Mouse (Mus musculus) left cerebral cortex, postnatal 4 days (tissue): ENCODE measurements around the gene Tchhl1. TPM values are rescaled to one million over a fixed set of nuclear protein-coding genes. Genes with fewer than 3 reads are reported as not detected.
A peak's percentile ranks its signal among the peaks of the same experiment; 100 is the strongest.
"Not testable (repeated sequence)": the region's sequence is repeated elsewhere in the genome, so short reads cannot be mapped to it uniquely, and the experiment has no call there.

Source experiments
- DNase-seq: peaks from one replicate; pipeline ENCODE4 v3.0.0-alpha.2; 2022
- intact Hi-C: fragments of 180-260 bp; cut with DNase I; formaldehyde crosslinking; loops from one replicate; pipeline ENCODE4 v1.15.1; 2025
- total RNA-seq, 2 experiments: library from RNA; stranded (reverse); gene quantifications; 2 replicates each; pipeline ENCODE4 v1.2.3; 2021

Gene Tchhl1
- not detected for total RNA-seq

GRCm38 (mm10) chr3:93468561-93468960 is at the start of gene Tchhl1:
TSS of gene Tchhl1 (plus strand) at chr3:93468754.
- DNase-seq = no peak
- intact Hi-C loops = no loop called here

DNA sequence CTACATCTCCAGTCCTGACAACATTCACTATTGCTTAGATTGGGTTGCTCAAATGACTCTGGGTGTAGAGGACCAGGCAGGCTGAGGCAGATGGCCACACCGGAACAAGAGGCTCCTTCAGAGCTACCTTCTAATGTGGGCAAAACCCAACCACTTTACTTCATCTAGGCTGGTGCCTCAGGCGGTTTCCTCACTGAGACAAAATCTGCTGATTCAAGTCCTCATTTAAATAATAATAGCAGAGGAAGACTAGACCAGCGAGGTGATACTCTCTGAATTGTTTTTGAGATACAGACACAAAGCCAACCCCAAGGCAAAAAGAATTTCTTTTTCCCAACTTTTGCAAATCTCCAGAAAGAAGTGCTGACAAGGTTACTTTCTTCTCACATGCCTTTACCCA is 36.9 kb upstream of the Tchhl1 start:
- no peak for DNase-seq
- intact Hi-C loops = no loop called here

- intact Hi-C loops = loop anchor here (10.0 kb wide), 1 partner anchor 77 kb away; no protein-coding TSS in a partner anchor
- no peak for DNase-seq
Measured at GRCm38 (mm10) chr3:93442030-93442429, 26.5 kb upstream of the Tchhl1 start, which contains the start of gene Tchh. TSS of gene Tchh (plus strand) at chr3:93442330.

- intact Hi-C loops = loop anchor here (10.0 kb wide), 1 partner anchor 79 kb away; no protein-coding TSS in a partner anchor
- DNase-seq = no peak
Measured at GRCm38 (mm10) chr3:93443501-93444101, 25.0 kb upstream of the Tchhl1 start.

DNA sequence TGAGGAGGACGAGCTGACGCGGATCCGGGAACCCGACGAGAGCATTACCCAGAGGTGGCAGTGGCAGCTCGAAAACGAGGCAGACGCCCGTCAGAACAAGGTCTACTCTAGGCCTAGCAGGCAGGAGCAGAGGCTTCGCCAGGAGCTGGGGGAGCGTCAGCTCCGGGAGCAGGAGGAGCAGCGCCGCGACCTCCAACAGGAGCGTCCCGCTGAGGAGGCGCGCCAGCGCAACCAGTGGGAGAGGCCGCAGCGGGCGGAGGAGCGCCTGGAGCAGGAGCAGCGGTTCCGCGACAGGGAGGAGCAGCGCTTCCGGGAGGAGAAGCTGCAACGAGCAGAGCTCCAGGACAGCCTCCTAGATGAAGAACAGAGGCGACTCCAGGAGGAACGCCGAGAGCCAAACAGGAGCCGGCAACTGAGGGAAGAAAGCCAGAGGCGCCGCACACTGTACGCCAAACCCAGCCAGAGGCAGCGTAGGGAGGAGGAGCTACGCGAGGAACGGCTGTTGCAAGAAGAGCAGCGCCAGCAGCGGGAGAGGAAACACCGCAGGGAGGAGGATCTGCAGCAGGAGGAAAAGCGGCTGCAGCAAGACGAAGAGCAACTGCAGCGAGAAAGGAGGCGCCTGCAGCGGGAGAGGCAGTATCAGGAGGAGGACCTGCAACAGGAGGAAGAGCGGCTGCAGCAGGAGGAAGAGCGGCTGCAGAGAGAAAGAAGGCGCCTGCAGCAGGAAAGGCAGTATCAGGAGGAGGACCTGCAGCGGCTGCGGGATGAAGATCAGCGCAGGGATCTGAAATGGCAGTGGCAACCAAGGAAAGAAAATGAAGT is 24.0 kb upstream of the Tchhl1 start:
- intact Hi-C loops = loop anchor here (10.0 kb wide), 1 partner anchor 80 kb away; no protein-coding TSS in a partner anchor
- peak; percentile 61 for DNase-seq

DNA sequence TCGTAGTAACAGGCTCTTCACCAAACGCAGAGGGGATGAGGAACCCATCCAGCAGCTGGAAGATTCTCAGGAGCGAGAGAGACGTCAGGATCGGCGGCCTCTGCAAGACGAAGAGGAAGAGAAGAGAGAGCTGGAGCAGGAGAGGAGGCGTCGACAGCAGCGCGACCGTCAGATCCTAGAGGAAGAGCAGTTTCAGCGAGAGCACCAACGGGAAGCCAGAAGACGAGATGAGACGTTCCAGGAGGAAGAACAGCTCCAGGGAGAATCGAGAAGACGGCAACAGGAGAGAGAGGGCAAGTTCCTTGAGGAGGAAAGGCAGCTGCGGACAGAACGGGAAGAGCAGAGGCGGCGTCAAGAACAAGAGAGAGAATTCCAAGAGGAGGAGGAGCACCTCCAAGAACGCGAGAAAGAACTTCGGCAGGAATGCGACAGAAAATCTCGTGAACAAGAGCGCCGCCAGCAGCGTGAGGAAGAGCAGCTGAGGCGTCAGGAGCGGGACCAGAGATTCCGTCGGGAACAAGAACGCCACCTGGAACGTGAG is 23.3 kb upstream of the Tchhl1 start:
- intact Hi-C loops = loop anchor here (10.0 kb wide), 1 partner anchor 80 kb away; no protein-coding TSS in a partner anchor
- DNase-seq = no peak

GRCm38 (mm10) chr3:93446128-93446755 is 22.3 kb upstream of the Tchhl1 start:
- DNase-seq = peak; percentile 31
- intact Hi-C loops = loop anchor here (10.0 kb wide), 1 partner anchor 81 kb away; no protein-coding TSS in a partner anchor

GRCm38 (mm10) chr3:93446756-93447137 is 21.8 kb upstream of the Tchhl1 start:
- intact Hi-C loops = loop anchor here (10.0 kb wide), 1 partner anchor 82 kb away; no protein-coding TSS in a partner anchor

GRCm38 (mm10) chr3:93447138-93447841 is 21.3 kb upstream of the Tchhl1 start:
- DNase-seq = peak; percentile 50
- intact Hi-C loops = loop anchor here (10.0 kb wide), 1 partner anchor 82 kb away; no protein-coding TSS in a partner anchor

More at GRCm38 (mm10) chr3:93446756-93447137, 21.8 kb upstream of the Tchhl1 start:
- peak; percentile 8 for DNase-seq

DNA sequence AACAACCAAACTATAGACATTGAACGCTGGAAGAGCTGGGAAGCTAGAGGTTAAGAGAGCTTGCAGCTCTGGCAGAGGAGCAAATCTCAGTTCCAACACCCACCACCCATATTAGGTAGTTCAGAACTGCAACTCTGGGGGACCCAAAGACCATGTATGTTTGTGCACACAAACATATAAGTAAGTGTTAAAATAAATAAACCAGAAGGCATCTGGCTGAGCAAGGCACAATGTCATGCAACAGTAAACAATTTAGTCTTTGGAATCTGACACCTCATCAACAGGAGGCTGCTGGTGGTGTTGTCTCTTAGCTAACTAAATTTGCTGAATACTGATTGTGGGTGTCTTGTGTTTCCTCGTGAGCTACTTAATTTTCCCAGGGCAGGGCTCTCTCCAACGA is 2.0 kb upstream of the Tchhl1 start:
- DNase-seq = no peak
- intact Hi-C loops = no loop called here

DNA sequence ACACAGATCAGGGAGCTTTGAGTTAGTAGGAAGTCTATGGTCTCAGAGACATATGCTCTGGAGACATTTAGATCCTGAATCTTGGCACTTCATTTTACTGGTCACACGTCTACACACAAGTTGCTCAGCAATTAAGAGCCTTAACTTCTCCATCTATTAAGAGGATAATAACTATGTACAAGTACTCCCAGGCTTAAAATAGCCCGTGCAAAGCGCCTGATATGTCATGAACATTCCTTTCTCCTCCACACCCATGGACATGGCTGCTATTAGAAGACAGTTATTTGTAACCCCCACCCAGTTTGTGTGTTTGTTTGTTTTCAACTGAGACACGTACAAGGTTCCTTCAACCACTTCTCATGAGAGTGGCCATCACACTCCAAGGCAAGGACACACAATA is 1.4 kb upstream of the Tchhl1 start:
- no peak for DNase-seq
- intact Hi-C loops = no loop called here

GRCm38 (mm10) chr3:93469629-93470028 is 1.1 kb downstream of the Tchhl1 start:
- intact Hi-C loops = no loop called here
- no peak for DNase-seq

DNA sequence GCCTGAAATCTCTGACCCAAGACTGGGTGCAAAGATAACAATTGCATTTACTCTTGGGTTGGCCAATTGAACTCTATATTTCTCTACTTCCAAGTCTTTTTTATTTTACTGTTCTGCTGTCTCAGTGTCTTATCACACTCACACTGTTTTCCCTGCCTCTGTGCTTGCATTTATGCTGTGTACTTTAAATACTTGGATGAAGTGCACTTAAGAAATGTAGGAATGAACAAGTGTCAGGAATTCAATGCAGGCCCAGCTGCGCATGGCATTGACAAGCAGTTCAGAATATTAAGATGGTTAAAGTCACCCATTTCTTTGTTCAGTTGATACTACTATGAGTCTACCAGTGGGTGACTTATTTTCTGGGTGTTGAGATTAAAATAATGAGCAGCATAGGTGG is 11.5 kb downstream of the Tchhl1 start:
- intact Hi-C loops = no loop called here
- DNase-seq = no peak

DNA sequence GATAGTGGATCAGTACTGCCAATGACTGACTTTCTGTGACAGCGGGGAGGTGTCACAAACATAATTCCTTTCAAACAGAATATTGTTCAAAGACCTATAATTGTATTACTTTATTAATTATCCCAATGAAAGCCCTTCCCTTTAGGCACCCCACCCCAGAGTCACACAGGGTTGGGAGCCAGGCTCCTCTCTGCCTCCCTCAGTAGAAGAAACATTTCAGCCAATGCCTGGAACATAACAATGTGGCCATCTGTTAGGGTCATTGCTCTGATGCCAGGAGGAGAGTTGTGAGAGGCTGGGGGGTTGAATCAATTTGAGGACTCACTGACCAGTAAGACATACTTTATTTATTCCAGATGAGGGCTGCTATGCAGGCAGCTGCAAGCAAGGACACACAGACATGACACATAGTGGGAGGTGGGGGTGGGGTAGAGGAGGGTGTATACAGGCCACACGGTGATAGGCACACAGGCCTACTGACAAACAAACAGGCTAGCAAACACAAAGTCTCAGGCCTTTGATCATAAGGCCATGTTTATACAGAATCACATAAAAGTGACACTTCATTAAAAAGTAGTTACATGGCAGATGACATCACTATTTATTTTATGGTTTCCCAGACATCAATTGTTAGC is 13.5 kb downstream of the Tchhl1 start:
- intact Hi-C loops = no loop called here
- no peak for DNase-seq

- DNase-seq = no peak
- intact Hi-C loops = no loop called here
Measured at GRCm38 (mm10) chr3:93485611-93486010, 17.1 kb downstream of the Tchhl1 start.

GRCm38 (mm10) chr3:93488541-93488940 is 20.0 kb downstream of the Tchhl1 start:
- intact Hi-C loops = no loop called here
- DNase-seq = no peak

DNA sequence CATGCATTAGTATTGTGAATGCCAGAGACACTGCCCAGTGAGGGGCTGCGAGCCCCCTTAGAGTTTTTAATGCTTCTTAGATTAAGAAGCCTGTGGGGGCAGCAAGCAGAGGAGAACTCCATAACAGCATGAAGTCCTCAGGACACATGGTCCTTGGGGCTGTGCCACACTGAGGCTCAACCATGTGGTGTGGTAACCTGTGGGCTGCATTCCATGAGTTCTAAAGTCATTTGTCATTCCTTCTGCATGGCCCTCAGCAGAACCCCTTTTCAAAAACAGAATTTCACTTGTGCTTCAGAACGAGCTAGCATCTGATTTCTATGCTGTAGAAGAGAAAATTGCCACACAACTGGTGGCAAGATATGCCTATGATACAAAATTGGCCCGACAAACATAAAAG is 23.6 kb downstream of the Tchhl1 start:
- DNase-seq = no peak
- intact Hi-C loops = loop anchor here (5.0 kb wide), 2 partner anchors 130 to 360 kb away; no protein-coding TSS in a partner anchor

DNA sequence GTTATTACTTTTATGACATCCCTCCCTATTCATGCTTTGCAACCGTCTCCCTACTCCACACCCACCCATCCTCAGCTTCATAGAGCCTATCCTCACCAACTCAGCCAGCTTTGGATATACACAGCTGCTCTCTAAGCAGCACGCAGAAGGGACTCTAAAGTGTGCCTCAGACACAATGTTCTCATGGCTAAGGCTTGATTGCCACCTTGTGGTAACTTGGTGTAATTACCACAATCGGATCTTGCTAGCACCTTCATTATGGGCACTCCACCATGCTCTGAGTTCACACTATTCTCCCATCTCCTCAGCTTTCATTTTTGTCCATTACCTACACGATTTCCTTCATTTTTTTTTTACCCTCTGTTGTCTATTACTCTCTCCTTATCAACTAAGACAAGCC is 25.4 kb downstream of the Tchhl1 start:
- intact Hi-C loops = loop anchor here (5.0 kb wide), 2 partner anchors 132 to 362 kb away; no protein-coding TSS in a partner anchor
- peak; percentile 26 for DNase-seq

DNA sequence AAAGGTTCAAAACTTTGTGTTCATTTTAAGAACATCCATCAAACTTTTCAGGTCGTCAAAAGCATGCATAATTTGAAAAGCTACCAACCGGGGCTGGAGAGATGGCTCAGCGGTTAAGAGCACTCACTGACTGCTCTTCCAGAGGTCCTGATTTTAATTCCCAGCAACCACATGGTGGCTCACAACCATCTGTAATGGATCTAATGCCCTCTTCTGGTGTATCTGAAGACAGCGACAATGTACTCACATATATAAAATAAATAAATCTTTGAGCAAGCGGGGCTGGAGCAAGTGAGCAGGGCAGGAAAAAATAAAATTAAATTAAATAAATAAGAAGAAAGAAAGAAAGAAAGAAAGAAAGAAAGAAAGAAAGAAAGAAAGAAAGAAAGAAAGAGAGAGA is 26.2 kb downstream of the Tchhl1 start:
- not testable (repeated sequence) for DNase-seq
- intact Hi-C loops = loop anchor here (5.0 kb wide), 2 partner anchors 132 to 362 kb away; no protein-coding TSS in a partner anchor

DNA sequence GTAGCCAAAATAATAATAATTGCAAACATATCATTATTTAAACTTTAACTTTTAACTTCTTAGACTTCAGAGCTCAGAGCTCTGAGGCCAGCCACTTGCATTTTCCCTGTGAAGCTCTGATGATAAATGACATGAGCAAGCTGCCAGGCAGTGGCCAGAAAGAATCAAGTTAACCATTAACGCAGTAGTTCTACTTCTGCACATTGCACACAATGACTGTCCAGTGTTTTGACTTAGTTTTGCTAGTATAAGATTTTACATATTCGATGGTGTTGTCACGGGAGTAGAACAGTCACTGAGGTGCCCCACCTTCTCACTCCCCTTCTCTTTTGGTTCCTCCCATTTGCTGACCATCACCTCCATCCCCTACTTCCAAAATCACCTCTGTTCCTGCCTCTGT is 28.6 kb downstream of the Tchhl1 start:
- no peak for DNase-seq
- intact Hi-C loops = no loop called here
